Mouse (Mus musculus) lung, adult 2 months (tissue): Measurements from ENCODE around the gene Dnal4. TPM values are rescaled to one million over a fixed set of nuclear protein-coding genes. Genes with fewer than 3 reads are reported as not detected.

Experiments used
- DNase-seq: peaks from one replicate; pipeline ENCODE4 v3.0.0; 2022
- H3K4me1 ChIP-seq: fragments of 200-500 bp; 2 replicates; pipeline ENCODE4 v1.6.1; 2011; ENCODE audit warnings: low read length; ENCODE audit not compliant: control insufficient read depth, insufficient read depth
- H3K4me3 ChIP-seq: fragments of 200-500 bp; replicated peaks from 2 replicates; pipeline ENCODE3; 2011; ENCODE audit warnings: low read depth, mild to moderate bottlenecking, control low read depth, low read length; ENCODE audit errors: extremely low read depth
- CTCF ChIP-seq: fragments of 200-500 bp; IDR thresholded peaks from 2 replicates; pipeline ENCODE4 v1.5.1; 2011; ENCODE audit warnings: mild to moderate bottlenecking, low read length, control low read depth; ENCODE audit not compliant: insufficient read depth
- POLR2A ChIP-seq: fragments of 200-500 bp; IDR thresholded peaks from 2 replicates; pipeline ENCODE4 v1.6.1; 2011; ENCODE audit warnings: low read depth, mild to moderate bottlenecking, control low read depth, low read length, borderline replicate concordance; ENCODE audit errors: extremely low read depth
- WGBS: fragments of 180-500 bp; shearing (Covaris S2); methylation state at CpG from one replicate; pipeline ENCODE4 v1.1.7; 2018; 5-methylcytosine and 5-hydroxymethylcytosine counted together
- polyA plus RNA-seq: library from polyadenylated mRNA; depleted of rRNA; stranded (reverse); fragments of >200 nt; gene quantifications from 2 replicates; pipeline ENCODE4 v1.2.3, GENCODE M21; 2012

Gene Dnal4
- polyA plus RNA-seq, 1 experiment, result 51.2 TPM

DNA sequence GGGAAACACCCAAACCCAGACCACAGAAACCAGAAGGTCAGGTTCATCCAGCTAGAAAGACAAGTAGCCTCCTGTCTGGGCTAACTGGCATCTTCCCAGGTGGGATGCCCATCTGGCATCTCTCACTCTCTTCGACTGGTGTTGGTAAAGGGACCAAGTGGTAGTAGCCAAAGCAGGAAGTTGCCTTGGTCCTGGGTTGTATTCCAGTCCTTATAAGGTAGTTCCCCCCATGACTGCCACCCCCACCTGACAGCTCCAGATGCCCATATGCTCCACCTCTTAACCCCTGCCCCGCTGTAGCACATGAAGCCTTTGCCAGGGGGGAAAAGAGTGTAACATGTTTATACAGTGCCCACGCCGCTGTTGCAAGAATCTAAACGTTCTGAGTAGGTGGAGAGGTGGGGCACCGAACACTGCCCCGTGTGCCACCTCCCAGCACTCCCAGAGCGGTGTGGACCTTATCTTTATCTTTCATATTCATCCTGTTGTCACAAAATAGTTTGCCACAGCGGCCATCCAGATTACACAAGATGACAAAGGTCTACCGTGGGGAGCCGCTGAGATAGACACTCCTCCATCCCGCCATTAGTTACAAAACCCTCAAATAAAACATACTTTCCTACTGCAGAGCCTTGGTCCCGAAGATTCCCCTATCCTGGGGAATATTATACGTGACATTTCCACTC lies 36.3 kb downstream of the Dnal4 start:
- WGBS, result under 1% methylated on average over 14 of the region's 14 CpGs
- H3K4me1 ChIP-seq, result peaks cover 13% of the 10 kb centered on the region
- DNase-seq, result peak; percentile 41
- TF ChIP-seq POLR2A, result no peak
- no peak for TF ChIP-seq CTCF
- peak overlapping the region; percentile 70 for H3K4me3 ChIP-seq

DNA sequence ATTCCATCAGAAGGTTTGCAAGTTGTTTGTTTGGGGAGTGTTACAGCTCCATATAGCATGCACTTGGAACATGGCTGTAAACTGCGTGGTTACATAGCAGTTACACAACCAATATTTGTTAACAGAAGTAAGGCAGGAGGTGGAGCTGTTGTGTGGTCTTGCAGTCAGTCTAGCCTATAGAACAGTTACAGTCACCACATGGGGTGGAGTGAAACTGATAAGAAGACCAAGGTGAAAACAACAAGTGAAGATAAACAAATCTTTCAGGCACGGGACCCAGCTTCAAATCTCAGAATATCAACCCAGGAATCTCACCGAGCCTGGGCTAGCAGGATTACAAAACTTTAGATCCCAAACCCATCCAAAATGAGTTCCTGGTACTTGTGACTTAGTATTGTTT lies 36.9 kb downstream of the Dnal4 start:
- TF ChIP-seq POLR2A (no peak), CTCF (no peak)
- 34% methylated on average over 3 of the region's 3 CpGs for WGBS
- peaks cover 13% of the 10 kb centered on the region for H3K4me1 ChIP-seq
- DNase-seq, result no peak
- peak overlapping the region; percentile 70 for H3K4me3 ChIP-seq

DNA sequence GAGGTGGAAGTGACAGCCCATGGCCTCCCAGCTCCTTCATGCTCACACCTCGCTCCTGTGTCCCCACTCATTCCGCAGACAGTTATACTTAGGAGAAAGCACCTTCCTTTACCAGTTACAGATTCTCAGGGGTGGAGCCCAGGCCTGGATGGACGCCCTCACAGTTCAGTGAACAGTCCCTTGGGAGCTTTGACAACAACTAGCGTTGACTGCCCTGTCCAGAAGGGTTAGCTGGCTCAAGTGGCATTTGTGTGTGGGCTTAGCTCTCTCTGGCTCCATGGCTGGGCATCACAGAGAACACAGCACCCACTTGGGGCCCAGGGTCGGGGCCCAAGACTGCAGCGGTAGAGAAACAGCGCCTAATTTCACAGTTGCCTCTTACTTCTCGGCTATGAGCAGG lies 43.3 kb downstream of the Dnal4 start:
- Histone ChIP-seq H3K4me3 (no peak overlapping the region), H3K4me1 (0 out of 2 replicates have a peak, but pooled peaks cover 2% of the 10 kb centered on the region)
- 83% methylated on average over 8 of the region's 8 CpGs for WGBS
- DNase-seq, result no peak
- TF ChIP-seq POLR2A (no peak), CTCF (no peak)

DNA sequence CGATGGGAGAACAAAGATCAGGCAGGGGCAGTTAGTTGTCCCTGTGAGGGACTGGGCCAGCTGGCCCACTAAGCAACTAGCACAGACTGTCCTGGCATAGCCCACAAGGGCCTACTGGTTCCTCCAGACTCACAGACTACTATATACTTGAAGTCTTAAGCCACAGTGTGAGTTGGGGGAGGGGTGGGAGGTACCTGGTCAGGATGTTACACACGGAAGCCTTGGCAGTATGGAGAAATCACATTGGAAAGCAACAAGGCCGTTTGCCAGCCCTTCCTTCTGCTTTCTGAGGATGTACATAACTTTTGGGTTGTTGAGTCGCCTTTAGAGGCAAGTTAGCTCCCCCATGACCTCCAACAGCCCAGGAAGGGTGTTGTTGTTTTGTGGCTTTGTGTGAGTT lies 44.0 kb downstream of the Dnal4 start:
- Histone ChIP-seq H3K4me3 (no peak overlapping the region), H3K4me1 (no peaks in the 10 kb centered on the region)
- no peak for DNase-seq
- whole genome bisulfite sequencing, result 73% methylated on average over 4 of the region's 4 CpGs
- TF ChIP-seq POLR2A (no peak), CTCF (no peak)

DNA sequence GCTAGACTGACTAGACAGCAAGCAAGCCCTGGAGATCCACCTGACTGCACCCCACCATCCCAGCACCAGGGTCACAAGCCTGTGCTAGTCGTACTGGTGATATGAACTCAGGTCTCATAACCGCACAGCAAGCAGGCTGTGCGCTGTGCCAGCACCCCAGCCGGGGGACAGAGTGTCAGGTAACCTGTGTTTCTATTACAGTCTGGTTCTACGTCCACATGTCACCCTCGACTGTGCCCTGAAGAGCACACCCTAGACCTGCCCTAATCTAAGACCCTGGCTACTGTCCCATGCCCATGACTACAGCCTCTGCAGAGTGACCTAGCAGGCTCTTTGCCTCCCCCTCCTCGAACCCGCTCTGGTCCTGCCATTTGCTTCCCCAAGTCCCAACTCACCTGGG lies 44.5 kb downstream of the Dnal4 start:
- Histone ChIP-seq H3K4me3 (no peak overlapping the region), H3K4me1 (no peaks in the 10 kb centered on the region)
- no peak for DNase-seq
- WGBS, result 95% methylated on average over 8 of the region's 8 CpGs
- TF ChIP-seq CTCF (no peak), POLR2A (no peak)

DNA sequence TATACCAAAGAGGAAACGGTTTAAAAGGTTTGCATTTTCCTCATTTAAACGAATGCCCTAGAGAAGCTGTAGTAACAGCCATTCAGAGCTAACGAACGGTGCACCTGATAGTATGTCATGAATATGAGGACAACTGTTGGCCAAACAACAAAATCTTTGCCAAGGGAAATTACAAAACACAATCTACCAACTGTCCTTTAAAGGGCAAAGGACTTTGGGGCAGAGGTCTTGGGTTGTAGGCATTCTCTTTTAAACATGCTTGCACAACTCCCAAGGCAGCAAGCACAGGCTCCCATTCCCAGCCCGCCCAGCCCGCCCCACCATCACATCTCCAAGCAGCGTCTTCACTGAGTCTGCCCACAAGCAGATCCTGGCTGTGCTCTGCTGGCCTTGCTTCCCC lies 46.1 kb downstream of the Dnal4 start:
- H3K4me3 ChIP-seq, result no peak overlapping the region
- H3K4me1 ChIP-seq, result no peaks in the 10 kb centered on the region
- DNase-seq, result no peak
- TF ChIP-seq POLR2A (no peak), CTCF (no peak)
- WGBS, result 86% methylated on average over 7 of the region's 7 CpGs

DNA sequence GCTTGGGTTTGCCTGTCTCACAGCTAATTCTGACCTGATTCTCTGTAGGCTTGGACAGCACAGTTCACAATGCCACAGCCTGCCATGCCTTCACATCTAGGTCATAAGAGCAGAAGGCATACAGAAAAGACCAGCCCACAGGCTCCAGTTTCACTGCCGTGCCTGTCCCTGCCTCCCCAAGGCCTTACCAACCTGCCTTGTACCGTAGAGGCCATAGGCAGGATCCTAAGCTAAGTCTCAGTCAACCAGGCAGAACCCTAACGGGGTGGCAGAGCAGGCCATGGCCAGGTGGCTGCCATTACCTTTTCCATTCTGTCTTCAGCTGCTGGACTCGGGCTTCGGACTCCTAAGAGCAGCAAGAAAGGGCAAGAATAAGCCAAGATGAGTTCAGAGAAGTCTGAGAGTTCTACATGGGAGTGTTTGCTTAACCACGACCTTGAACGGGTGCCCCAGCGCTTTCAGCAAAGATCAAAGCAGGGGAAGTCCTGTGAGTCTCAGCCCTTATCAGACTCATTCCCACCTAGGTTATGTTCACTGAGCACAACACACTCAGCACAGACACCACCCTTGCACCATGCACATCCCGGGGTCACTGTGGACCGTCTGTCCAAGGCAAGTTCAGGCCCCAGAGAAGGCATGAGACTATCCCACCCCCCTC lies 48.8 kb downstream of the Dnal4 start:
- no peak for DNase-seq
- WGBS, result 70% methylated on average over 10 of the region's 10 CpGs
- no peak overlapping the region for H3K4me3 ChIP-seq
- no peak for TF ChIP-seq POLR2A
- TF ChIP-seq CTCF, result no peak
- H3K4me1 ChIP-seq, result no peaks in the 10 kb centered on the region

DNA sequence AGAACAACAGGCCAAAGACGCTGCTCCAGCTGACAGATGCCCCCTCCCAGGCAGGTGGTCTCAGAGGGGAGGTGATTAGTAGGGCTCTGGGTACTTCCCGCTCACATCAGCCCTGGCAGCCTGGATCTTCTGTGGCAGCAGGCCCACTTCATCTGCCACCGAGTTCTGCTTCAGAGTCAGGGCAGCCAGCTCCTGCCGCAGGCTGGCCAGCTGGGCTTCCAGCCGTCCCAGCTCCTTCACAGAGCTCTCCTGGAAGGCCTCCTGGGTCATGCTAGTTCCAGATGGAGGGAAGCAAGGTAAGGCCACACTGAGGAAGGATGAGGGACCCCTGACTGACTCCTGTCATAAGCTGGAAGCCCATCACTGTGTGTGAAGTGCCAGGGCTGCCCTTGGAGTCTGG lies 49.3 kb downstream of the Dnal4 start:
- TF ChIP-seq CTCF (no peak), POLR2A (no peak)
- no peak overlapping the region for H3K4me3 ChIP-seq
- DNase-seq, result no peak
- no peaks in the 10 kb centered on the region for H3K4me1 ChIP-seq
- WGBS, result 82% methylated on average over 5 of the region's 5 CpGs

DNA sequence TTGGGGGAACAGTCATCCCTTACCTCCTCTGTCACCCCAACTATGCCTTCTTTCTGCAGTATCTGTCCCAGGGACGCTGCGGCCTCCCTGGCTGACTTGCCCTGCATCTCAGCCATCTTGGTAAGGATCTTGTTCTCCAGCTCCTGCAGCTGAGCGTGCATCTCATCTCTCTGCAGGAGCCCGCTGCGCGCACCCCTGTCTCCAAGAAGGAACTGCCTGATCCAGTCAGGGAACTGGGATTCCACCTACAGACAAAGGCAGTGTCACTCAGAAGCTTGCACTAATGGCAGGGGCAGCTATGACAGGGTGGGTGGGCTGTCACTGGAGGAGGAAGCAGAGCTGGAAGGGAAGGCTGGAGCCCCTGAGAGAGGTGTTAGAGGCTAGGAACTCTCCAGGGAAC lies 49.8 kb downstream of the Dnal4 start:
- WGBS, result 94% methylated on average over 6 of the region's 6 CpGs
- no peaks in the 10 kb centered on the region for H3K4me1 ChIP-seq
- no peak for TF ChIP-seq CTCF
- no peak for TF ChIP-seq POLR2A
- DNase-seq, result no peak
- H3K4me3 ChIP-seq, result no peak overlapping the region
